Mouse (Mus musculus) yolk sac, embryonic 10.5 days (tissue): ENCODE results near the gene Zfp975.
"Not testable (repeated sequence)": the region's sequence is repeated elsewhere in the genome, so short reads cannot be mapped to it uniquely, and the experiment has no call there.

ENCODE experiments used
- DNase-seq: peaks from one replicate; pipeline ENCODE4 v3.0.0-alpha.2; 2017; ENCODE audit warnings: low spot score

The Zfp975 gene

DNA sequence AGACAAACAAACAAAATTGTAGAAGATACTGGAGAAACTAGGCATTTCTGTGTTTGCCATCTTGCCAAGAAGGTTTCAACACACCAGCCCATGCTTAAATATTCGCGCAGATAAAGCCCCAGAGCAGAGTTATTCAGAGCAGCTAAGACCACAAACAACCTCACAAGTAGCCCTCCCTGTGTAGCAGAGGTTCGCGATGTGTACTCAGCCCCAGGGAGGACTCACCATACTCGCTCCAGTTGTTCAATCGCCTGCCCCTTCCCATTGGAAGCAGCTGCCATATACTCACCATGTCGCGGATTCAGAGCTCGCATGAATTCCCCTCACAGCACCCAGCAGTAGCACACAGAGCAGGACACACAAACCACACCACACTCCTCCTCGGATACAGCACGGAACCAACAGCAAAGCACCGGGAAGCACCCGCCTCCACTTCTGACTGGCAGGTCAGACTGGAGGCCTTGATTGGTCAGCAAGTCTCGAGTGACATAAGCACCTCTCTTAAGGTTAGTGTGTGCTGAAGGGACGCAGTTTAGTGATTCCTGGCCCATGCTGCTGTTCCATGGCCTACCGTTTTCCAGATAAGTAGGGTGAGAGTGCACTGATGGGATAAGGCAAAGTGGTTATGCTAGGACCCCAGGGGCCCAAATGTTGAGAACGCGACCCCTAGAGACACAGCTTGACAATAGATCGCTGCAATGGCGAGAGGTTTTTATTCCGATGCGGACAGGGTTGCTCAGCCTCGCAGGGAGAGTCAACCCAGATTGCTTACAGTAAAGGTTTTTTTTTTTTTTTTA is at the start of gene Zfp975:
TSS of gene Zfp975 (minus strand) at position 381 of the 797 bp plus-strand sequence.
- DNase-seq = peak; percentile 89

DNA sequence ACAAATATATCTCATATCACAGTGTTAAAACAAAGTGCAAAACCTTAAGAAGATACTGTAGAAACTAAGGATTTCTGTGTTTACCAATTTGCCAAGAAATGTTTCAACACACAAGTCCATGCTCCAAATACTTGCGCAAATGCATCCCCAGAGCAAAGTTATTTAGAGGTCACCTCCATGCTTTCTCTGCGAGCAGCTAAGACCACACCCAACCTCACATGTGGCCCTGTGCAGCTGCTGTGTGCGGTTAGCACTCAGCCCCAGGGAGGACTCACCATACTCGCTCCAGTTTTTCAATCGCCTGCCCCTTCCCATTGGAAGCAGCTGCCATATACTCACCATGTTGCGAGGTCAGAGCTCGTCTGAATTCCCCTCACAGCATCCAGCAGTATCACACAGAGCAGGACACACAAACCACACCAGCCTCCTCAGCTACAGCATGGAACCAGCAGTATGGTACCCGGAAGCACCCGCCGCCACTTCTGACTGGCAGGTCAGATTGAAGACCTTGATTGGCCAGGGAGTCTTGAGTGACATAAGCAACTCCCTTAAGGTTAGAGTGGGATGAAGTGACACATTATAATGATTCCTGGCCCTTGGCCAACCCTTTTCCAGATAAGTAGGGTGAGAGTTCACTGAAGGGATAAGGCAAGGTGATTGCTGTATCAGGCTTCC is 46.1 kb upstream of the Zfp975 start:
- DNase-seq = peak; percentile 86

DNA sequence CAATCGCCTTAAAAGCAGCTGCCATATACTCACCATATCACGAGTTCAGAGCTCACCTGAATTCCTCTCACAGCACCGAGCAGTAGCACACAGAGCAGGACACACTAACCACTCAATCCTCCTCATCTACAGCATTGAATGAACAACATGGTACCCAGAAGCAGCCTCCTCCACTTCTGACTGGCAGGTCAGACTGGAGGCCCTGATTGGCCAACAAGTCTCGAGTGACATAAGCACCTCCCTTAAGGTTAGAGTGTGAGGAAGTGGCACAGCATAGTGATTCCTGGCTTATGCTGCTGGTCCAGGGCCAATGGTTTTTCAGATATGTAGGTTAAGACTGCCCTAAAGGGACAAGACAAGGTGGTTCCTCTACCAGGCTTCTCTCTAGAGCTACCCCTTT is 34.4 kb upstream of the Zfp975 start, which contains the start of gene Gm17067:
TSS of gene Gm17067 (minus strand) at position 101 of the 400 bp plus-strand sequence.
- DNase-seq = not testable (repeated sequence)

DNA sequence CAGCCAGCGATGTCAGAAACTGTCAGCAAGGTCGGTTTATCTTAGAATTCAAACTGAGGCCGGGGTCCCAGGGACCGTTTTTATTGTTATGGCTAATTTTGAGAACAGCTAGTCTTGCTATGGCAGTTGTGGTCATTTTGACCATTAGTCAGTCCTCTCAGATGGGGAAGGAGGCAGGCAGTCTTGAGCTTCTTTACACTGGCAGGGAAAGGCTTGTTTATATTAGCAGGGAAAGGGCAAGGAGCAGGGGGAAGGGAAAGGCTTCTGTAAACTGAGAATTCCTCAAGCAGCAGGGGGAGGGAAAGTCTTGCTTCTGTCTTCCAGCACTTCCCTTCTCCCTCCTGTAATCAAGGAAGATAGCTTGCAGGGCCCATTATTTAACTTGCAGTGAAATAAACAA is 709 bp upstream of the Zfp975 start:
- peak; percentile 67 for DNase-seq

DNA sequence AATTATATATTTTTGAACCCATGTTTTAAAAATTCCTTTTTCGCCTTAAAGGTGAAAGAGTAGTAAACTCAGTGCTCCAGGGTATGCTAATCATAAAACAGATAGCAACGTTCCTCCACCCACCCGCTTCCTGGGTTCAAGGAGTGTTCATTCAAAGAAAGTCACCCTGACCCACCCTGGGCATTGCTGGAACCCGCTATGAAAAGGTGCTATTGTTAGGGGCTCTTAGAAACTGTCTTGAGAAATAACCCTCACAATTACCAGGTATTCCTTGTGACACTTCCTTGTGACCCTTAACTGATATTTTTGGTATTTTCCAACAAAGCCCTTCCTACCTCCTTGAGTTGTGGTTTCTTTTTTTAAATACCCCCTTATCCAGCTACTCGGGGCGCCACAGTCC is 12.5 kb downstream of the Zfp975 start:
- not testable (repeated sequence) for DNase-seq

DNA sequence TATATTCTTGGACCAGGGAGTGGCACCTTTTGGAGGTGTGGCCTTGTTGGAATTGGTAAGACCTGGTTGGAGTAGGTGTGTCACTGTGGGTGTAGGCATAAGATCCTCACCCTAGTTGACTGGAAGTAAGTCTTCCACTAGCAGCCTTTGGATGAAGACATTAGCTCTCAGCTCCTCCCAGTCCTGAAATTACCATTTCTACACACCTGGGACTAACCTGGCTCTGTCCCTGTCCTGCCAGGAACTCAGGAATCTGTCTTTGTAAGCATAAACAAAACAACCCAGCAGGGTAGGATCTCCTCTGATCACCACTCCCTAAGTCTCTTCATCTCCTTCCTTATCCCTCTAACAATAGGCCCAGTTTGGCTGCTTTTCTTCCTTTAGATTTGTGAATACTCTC is 12.9 kb downstream of the Zfp975 start:
- DNase-seq = not testable (repeated sequence)

DNA sequence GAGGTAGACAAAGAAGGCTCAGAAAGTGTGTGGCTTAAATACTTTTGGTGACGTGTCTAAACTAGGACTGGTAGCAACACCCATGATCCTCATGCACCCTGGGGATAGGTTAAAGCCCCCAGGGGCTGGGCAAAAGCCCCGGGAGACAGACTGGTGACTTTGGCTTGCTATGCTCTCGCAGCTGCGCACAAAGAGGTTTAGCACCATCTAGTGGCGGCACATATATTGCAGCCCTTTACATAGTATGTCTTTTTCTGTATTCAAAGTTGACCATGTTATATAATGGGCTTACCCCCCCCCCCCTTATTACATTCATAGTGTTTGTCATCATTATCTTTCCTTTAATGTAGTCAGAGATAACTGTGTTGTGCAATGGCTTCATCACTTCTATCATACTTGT is 32.4 kb downstream of the Zfp975 start:
- not testable (repeated sequence) for DNase-seq

DNA sequence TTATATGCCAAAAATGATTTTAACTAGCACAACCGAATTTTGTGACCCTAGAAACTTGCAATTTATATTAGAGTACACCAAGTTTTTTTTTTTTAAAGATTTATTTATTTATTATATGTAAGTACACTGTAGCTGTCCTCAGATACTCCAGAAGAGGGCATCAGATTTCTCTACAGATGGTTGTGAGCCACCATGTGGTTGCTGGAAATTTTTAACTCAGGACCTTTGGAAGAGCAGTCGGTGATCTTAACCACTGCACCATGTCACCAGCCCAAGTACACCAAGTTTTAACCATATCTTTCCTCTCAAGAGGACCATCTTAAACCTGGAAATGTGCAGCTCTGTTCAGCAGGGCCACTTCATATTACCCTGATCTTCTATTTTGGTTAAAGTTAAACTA is 37.3 kb downstream of the Zfp975 start:
- not testable (repeated sequence) for DNase-seq

DNA sequence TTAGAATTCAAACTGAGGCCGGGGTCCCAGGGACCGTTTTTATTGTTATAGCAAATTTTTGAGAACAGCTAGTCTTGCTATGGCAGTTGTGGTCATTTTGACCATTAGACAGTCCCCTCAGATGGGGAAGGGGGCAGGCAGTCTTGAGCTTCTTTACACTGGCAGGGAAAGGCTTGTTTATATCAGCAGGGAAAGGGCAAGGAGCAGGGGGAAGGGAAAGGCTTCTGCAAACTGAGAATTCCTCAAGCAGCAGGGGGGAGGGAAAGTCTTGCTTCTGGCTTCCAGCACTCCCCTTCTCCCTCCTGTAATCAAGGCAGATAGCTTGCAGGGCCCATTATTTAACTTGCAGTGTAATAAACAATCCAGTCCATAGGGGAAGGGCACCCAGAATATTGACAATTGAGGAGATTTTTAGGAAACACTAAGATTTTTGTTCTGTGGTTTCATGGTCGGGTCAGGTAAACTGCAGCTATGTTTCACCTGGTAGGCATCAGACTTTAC is 49.4 kb downstream of the Zfp975 start:
- DNase-seq = peak; percentile 31

DNA sequence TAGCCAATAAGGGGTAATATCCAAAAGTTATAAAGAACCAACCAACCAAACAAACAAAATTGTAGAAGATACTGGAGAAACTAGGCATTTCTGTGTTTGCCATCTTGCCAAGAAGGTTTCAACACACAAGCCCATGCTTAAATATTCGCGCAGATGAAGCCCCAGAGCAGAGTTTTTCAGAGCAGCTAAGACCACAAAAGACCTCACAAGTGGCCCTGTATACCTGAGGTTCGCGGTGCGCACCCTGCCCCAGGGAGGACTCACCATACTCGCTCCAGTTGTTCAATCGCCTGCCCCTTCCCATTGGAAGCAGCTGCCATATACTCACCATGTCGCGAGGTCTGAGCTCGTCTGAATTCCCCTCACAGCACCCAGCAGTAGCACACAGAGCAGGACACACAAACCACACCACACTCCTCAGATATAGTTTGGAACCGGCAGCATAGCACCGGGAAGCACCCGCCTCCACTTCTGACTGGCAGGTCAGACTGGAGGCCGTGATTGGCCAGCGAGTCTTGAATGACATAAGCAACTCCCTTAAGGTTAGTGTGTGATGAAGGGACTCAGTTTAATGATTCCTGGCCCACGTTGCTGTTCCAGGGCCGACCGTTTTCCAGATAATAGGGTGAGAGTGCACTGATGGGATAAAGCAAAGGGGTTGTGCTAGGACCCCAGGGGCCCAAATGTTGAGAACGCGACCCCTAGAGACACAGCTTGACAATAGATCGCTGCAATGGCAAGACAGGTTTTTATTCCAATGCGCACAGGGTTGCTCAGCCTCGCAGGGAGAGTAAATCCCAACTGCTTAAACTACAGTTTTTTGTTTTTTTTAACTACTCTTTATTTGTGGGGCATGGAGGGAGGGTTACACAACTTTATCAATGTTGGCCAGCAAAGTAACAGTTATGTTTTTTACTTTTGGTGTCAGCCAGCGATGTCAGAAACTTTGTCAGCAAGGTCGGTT is 50.1 kb downstream of the Zfp975 start, which contains the start of gene Zfp976:
TSS of gene Zfp976 (minus strand) at position 437 of the 964 bp plus-strand sequence.
- peak; percentile 85 for DNase-seq

DNA sequence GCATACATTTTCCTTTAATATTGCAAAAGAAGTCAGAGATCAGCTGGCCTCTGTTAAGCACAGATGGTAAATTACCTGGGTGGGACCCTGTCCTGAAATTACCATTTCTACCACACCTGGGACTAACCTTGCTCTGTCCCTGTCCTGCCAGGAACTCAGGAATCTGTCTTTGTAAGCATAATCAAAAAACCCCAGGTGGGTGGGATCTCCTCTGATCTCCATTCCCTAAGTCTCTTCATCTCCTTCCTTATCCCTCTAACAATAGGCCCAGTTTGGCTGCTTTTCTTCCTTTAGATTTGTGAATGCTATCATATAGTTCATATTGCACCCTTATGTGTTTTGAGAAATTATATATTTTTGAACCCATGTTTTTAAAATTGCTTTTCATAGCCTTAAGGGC is 61.5 kb downstream of the Zfp975 start:
- not testable (repeated sequence) for DNase-seq
